Mouse (Mus musculus): ENCODE data around the gene Pdgfc. TPM values are rescaled to one million over a fixed set of nuclear protein-coding genes. Genes with fewer than 3 reads are reported as not detected.

Pdgfc gene
- polyA plus RNA-seq, 1 experiment from 2014 or later, result 27.5 TPM

- Histone ChIP-seq H3K27ac (ENCODE audit: low read length) (no peak overlapping the region), H3K4me1 (ENCODE audit: control insufficient read depth, insufficient read depth, low read length) (no peaks in the 10 kb centered on the region), H3K4me2 (replicated peaks; ENCODE audit: low read depth, low read length) (no peak overlapping the region), H3K36me3 (ENCODE audit: control insufficient read depth, insufficient read depth, low read length) (no peaks in the 10 kb centered on the region), H3K9ac (replicated peaks; ENCODE audit: low read depth, low read length) (no peak overlapping the region), H3K27me3 (ENCODE audit: control insufficient read depth, insufficient read depth, low read length) (no peaks in the 10 kb centered on the region), H3K9me3 (ENCODE audit: control insufficient read depth, low read depth, low read length) (no peaks in the 10 kb centered on the region), H3K4me3 (ENCODE audit: low read depth, low read length) (no peak overlapping the region)
- no peak for ATAC-seq (ENCODE audit: insufficient number of reproducible peaks, insufficient read depth, low FRiP score, low read depth)
These were observed 114.0 kb downstream of the Pdgfc start for GRCm38 (mm10) chr3:81150228-81150627.

- no peak for ATAC-seq (ENCODE audit: insufficient number of reproducible peaks, insufficient read depth, low FRiP score, low read depth)
- Histone ChIP-seq H3K9ac (replicated peaks; ENCODE audit: low read depth, low read length) (no peak overlapping the region), H3K9me3 (ENCODE audit: control insufficient read depth, low read depth, low read length) (no peaks in the 10 kb centered on the region), H3K4me2 (replicated peaks; ENCODE audit: low read depth, low read length) (no peak overlapping the region), H3K27me3 (ENCODE audit: control insufficient read depth, insufficient read depth, low read length) (no peaks in the 10 kb centered on the region), H3K36me3 (ENCODE audit: control insufficient read depth, insufficient read depth, low read length) (no peaks in the 10 kb centered on the region), H3K4me1 (ENCODE audit: control insufficient read depth, insufficient read depth, low read length) (no peaks in the 10 kb centered on the region), H3K4me3 (ENCODE audit: low read depth, low read length) (no peak overlapping the region), H3K27ac (ENCODE audit: low read length) (no peak overlapping the region)
- WGBS, result 70% methylated on average over 1 of the region's 1 CpGs
These were observed 118.2 kb downstream of the Pdgfc start for GRCm38 (mm10) chr3:81154420-81154819.

- Histone ChIP-seq H3K36me3 (ENCODE audit: control insufficient read depth, insufficient read depth, low read length) (no peaks in the 10 kb centered on the region), H3K4me3 (ENCODE audit: low read depth, low read length) (no peak overlapping the region), H3K9ac (replicated peaks; ENCODE audit: low read depth, low read length) (no peak overlapping the region), H3K4me1 (ENCODE audit: control insufficient read depth, insufficient read depth, low read length) (no peaks in the 10 kb centered on the region), H3K27me3 (ENCODE audit: control insufficient read depth, insufficient read depth, low read length) (no peaks in the 10 kb centered on the region), H3K27ac (ENCODE audit: low read length) (no peak overlapping the region), H3K4me2 (replicated peaks; ENCODE audit: low read depth, low read length) (no peak overlapping the region), H3K9me3 (ENCODE audit: control insufficient read depth, low read depth, low read length) (no peaks in the 10 kb centered on the region)
- ATAC-seq (ENCODE audit: insufficient number of reproducible peaks, insufficient read depth, low FRiP score, low read depth), result no peak
These were observed 124.4 kb downstream of the Pdgfc start for GRCm38 (mm10) chr3:81160457-81161165.

GRCm38 (mm10) chr3:81162129-81162528 is 125.9 kb downstream of the Pdgfc start:
- H3K4me3 ChIP-seq (ENCODE audit: low read depth, low read length), result no peak overlapping the region
- H3K27me3 ChIP-seq (ENCODE audit: control insufficient read depth, insufficient read depth, low read length), result no peaks in the 10 kb centered on the region
- H3K36me3 ChIP-seq (ENCODE audit: control insufficient read depth, insufficient read depth, low read length), result no peaks in the 10 kb centered on the region
- H3K27ac ChIP-seq (ENCODE audit: low read length), result no peak overlapping the region
- no peak overlapping the region for H3K4me2 ChIP-seq (replicated peaks; ENCODE audit: low read depth, low read length)
- H3K9ac ChIP-seq (replicated peaks; ENCODE audit: low read depth, low read length), result no peak overlapping the region
- no peaks in the 10 kb centered on the region for H3K4me1 ChIP-seq (ENCODE audit: control insufficient read depth, insufficient read depth, low read length)
- no peaks in the 10 kb centered on the region for H3K9me3 ChIP-seq (ENCODE audit: control insufficient read depth, low read depth, low read length)
- 86% methylated on average over 4 of the region's 4 CpGs for WGBS
- ATAC-seq (ENCODE audit: insufficient number of reproducible peaks, insufficient read depth, low FRiP score, low read depth), result no peak

GRCm38 (mm10) chr3:81164091-81164490 is 127.9 kb downstream of the Pdgfc start:
- Histone ChIP-seq H3K27ac (ENCODE audit: low read length) (no peak overlapping the region), H3K4me2 (replicated peaks; ENCODE audit: low read depth, low read length) (no peak overlapping the region), H3K4me1 (ENCODE audit: control insufficient read depth, insufficient read depth, low read length) (no peaks in the 10 kb centered on the region), H3K4me3 (ENCODE audit: low read depth, low read length) (no peak overlapping the region), H3K9me3 (ENCODE audit: control insufficient read depth, low read depth, low read length) (no peaks in the 10 kb centered on the region), H3K36me3 (ENCODE audit: control insufficient read depth, insufficient read depth, low read length) (no peaks in the 10 kb centered on the region), H3K9ac (replicated peaks; ENCODE audit: low read depth, low read length) (no peak overlapping the region), H3K27me3 (ENCODE audit: control insufficient read depth, insufficient read depth, low read length) (no peaks in the 10 kb centered on the region)
- ATAC-seq (ENCODE audit: insufficient number of reproducible peaks, insufficient read depth, low FRiP score, low read depth), result no peak
- 89% methylated on average over 5 of the region's 5 CpGs for WGBS

- Histone ChIP-seq H3K9me3 (ENCODE audit: control insufficient read depth, low read depth, low read length) (no peaks in the 10 kb centered on the region), H3K36me3 (ENCODE audit: control insufficient read depth, insufficient read depth, low read length) (no peaks in the 10 kb centered on the region), H3K27me3 (ENCODE audit: control insufficient read depth, insufficient read depth, low read length) (no peaks in the 10 kb centered on the region), H3K27ac (ENCODE audit: low read length) (no peak overlapping the region), H3K4me2 (replicated peaks; ENCODE audit: low read depth, low read length) (no peak overlapping the region), H3K9ac (replicated peaks; ENCODE audit: low read depth, low read length) (no peak overlapping the region), H3K4me3 (ENCODE audit: low read depth, low read length) (no peak overlapping the region), H3K4me1 (ENCODE audit: control insufficient read depth, insufficient read depth, low read length) (no peaks in the 10 kb centered on the region)
- no peak for ATAC-seq (ENCODE audit: insufficient number of reproducible peaks, insufficient read depth, low FRiP score, low read depth)
- WGBS, result 50% methylated on average over 4 of the region's 4 CpGs
These were observed 134.0 kb downstream of the Pdgfc start for GRCm38 (mm10) chr3:81170073-81170809.

- no peaks in the 10 kb centered on the region for H3K4me1 ChIP-seq (ENCODE audit: control insufficient read depth, insufficient read depth, low read length)
- WGBS, result 85% methylated on average over 3 of the region's 3 CpGs
- H3K36me3 ChIP-seq (ENCODE audit: control insufficient read depth, insufficient read depth, low read length), result no peaks in the 10 kb centered on the region
- H3K9ac ChIP-seq (replicated peaks; ENCODE audit: low read depth, low read length), result no peak overlapping the region
- H3K27ac ChIP-seq (ENCODE audit: low read length), result no peak overlapping the region
- no peak for ATAC-seq (ENCODE audit: insufficient number of reproducible peaks, insufficient read depth, low FRiP score, low read depth)
- H3K27me3 ChIP-seq (ENCODE audit: control insufficient read depth, insufficient read depth, low read length), result no peaks in the 10 kb centered on the region
- H3K9me3 ChIP-seq (ENCODE audit: control insufficient read depth, low read depth, low read length), result no peaks in the 10 kb centered on the region
- no peak overlapping the region for H3K4me2 ChIP-seq (replicated peaks; ENCODE audit: low read depth, low read length)
- no peak overlapping the region for H3K4me3 ChIP-seq (ENCODE audit: low read depth, low read length)
These were observed 138.6 kb downstream of the Pdgfc start for GRCm38 (mm10) chr3:81174832-81175231.

- Histone ChIP-seq H3K4me2 (replicated peaks; ENCODE audit: low read depth, low read length) (no peak overlapping the region), H3K9ac (replicated peaks; ENCODE audit: low read depth, low read length) (no peak overlapping the region), H3K4me3 (ENCODE audit: low read depth, low read length) (no peak overlapping the region), H3K9me3 (ENCODE audit: control insufficient read depth, low read depth, low read length) (no peaks in the 10 kb centered on the region), H3K36me3 (ENCODE audit: control insufficient read depth, insufficient read depth, low read length) (no peaks in the 10 kb centered on the region), H3K4me1 (ENCODE audit: control insufficient read depth, insufficient read depth, low read length) (no peaks in the 10 kb centered on the region), H3K27ac (ENCODE audit: low read length) (no peak overlapping the region), H3K27me3 (ENCODE audit: control insufficient read depth, insufficient read depth, low read length) (no peaks in the 10 kb centered on the region)
- WGBS, result 73% methylated on average over 1 of the region's 1 CpGs
- no peak for ATAC-seq (ENCODE audit: insufficient number of reproducible peaks, insufficient read depth, low FRiP score, low read depth)
These were observed 145.2 kb downstream of the Pdgfc start for GRCm38 (mm10) chr3:81181319-81182013.

All from stomach, embryonic 14.5 days (tissue).